Mouse (Mus musculus): ENCODE data around the gene Rbfox1.

Rbfox1 gene

GRCm38 (mm10) chr16:7228246-7228645 lies 1343.1 kb downstream of the Rbfox1 start:
- DNase-seq (ENCODE audit: low spot score in 2 of 2): no peak

- DNase-seq (ENCODE audit: low spot score in 2 of 2): no peak
Measured at GRCm38 (mm10) chr16:7229232-7229631, 1344.1 kb downstream of the Rbfox1 start.

- DNase-seq (ENCODE audit: low spot score in 2 of 2): no peak
Measured at GRCm38 (mm10) chr16:7241627-7242026, 1356.5 kb downstream of the Rbfox1 start.

DNA sequence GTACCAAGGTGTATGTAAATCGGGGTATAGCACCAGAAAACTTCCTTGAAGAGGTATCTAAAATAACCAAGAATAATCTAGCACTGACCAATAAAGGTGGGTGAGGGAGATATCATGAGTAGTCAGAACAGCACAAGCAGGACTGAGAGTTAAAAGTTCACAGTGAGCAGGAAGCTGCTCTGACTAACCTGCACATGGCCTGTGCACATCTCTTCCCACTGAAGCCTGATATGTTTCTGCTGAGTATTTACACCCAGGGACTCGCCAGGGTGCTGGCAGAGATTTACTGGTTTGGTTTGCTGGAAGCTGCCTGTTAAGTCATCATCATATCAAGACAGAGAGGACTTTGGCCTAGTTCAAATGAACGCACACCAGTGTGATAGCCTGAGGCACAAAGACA lies 1357.3 kb downstream of the Rbfox1 start:
- DNase-seq (ENCODE audit: low spot score in 2 of 2): no peak

- DNase-seq (ENCODE audit: low spot score in 2 of 2): no peak
Measured at GRCm38 (mm10) chr16:7244382-7244781, 1359.2 kb downstream of the Rbfox1 start.

DNA sequence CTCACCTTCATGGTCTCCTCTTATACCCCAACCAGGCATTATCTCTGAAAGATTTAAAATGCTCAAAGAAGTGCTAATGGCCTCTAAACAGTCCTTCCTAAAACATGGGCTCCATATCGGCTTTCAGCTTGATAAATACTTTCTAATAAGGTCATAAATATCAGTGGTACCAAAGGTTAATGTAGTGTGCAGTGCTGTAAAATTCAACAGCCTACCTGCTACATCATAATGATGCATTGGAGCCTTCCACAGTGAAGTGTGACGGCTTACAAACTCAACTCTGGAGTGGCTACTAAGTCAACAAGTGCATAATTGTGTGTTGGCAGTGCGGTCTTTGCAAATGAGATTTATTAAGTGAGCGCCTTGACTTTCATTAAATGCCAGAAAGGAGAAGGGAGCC lies 1366.5 kb downstream of the Rbfox1 start:
- DNase-seq (ENCODE audit: low spot score in 2 of 2): no peak

GRCm38 (mm10) chr16:7257366-7257765 lies 1372.2 kb downstream of the Rbfox1 start:
- DNase-seq (ENCODE audit: low spot score in 2 of 2): no peak

DNA sequence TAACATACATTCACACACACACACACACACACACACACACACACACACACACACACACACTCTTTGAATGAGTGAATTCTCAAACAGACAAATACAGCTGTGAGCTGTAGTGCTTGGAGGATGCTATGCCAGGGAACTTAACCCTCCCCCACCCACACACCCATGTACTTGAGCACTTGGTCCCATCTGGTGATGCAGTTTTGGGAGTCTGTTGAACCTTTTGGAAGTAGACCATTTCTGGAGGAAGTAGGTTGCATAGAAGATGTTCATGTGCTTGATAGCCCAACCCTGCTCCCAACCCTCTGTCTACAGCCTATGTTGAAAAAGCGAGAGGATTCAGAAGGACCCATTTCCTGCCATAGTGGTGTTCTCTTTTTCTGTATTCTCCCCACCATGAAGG lies 1378.1 kb downstream of the Rbfox1 start:
- no peak for DNase-seq (ENCODE audit: low spot score in 2 of 2)

- DNase-seq (ENCODE audit: low spot score in 2 of 2): no peak
Measured at GRCm38 (mm10) chr16:7265715-7266114, 1380.6 kb downstream of the Rbfox1 start.

- no peak for DNase-seq (ENCODE audit: low spot score in 2 of 2)
Measured at GRCm38 (mm10) chr16:7275501-7275900, 1390.3 kb downstream of the Rbfox1 start.

GRCm38 (mm10) chr16:7275901-7276300 lies 1390.7 kb downstream of the Rbfox1 start:
- DNase-seq (ENCODE audit: low spot score in 2 of 2): no peak

- DNase-seq (ENCODE audit: low spot score in 2 of 2): peak in 1 of 2 experiments; percentile 34
Measured at GRCm38 (mm10) chr16:7279544-7279943, 1394.4 kb downstream of the Rbfox1 start.

- peak; percentile 40 to 46 for DNase-seq (ENCODE audit: low spot score in 2 of 2)
Measured at GRCm38 (mm10) chr16:7282257-7282656, 1397.1 kb downstream of the Rbfox1 start.

DNA sequence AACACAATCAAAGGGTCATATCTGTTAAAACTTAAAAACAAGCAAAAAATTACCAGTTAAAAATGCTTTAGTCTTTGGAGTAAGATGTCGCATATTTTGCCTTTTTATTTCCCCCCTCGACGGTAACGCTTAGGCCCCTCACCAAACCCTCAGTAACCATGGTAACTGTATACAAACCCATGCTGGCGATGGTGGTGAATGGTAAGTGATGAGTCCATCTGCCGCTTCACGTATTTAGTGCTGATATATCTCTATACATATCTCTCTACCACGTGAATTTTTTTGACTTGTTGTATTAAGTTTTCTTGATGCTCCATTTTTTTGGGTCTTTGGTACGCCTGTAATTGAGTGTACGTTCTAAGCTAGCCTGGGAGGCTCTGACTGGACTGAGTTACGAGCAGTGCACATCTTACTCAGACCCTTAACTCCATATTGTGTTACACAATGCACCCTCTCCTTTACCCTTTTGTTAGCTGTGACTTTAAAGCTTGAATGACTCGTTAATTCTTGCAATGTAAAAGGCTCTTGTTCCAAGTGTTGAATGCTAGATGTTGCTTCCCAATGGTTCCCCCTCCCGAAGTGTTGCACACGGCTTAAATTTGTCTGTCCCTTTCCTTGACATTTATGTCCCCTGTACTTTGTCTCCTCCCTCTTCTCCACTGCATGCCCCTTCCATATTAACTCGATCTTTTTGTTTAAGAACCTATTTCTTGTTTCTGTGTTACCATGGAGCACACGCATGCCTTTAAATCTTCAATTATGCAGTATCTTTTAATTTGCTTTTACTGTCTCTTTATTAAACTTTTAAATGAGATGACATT lies 1408.0 kb downstream of the Rbfox1 start:
- DNase-seq (ENCODE audit: low spot score in 2 of 2): no peak

GRCm38 (mm10) chr16:7302416-7302815 lies 1417.3 kb downstream of the Rbfox1 start:
- no peak for DNase-seq (ENCODE audit: low spot score in 2 of 2)

GRCm38 (mm10) chr16:7329196-7329595 lies 1444.0 kb downstream of the Rbfox1 start:
- DNase-seq (ENCODE audit: low spot score in 2 of 2): no peak

GRCm38 (mm10) chr16:7341186-7341585 lies 1456.0 kb downstream of the Rbfox1 start:
- DNase-seq (ENCODE audit: low spot score in 2 of 2): no peak

DNA sequence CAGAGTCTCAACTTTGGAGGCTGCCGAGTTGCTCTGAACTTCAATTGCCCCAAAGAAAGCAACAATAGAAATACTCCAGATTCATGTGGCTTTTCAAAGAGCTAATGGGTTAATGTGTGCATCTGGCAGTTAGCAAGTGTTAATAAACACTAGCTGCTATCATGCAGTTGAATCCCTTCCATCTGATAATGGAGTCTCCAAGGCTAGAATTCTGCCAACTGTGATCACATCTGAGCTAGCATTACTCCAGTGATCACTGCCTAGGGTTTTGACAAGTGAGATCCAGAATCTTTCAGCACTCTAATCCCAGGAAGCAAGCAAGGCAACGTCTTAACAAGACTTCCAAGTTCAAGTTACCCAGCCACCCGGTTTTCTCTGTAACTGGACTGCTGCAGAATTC lies 1460.1 kb downstream of the Rbfox1 start:
- DNase-seq (ENCODE audit: low spot score in 2 of 2): no peak

DNA sequence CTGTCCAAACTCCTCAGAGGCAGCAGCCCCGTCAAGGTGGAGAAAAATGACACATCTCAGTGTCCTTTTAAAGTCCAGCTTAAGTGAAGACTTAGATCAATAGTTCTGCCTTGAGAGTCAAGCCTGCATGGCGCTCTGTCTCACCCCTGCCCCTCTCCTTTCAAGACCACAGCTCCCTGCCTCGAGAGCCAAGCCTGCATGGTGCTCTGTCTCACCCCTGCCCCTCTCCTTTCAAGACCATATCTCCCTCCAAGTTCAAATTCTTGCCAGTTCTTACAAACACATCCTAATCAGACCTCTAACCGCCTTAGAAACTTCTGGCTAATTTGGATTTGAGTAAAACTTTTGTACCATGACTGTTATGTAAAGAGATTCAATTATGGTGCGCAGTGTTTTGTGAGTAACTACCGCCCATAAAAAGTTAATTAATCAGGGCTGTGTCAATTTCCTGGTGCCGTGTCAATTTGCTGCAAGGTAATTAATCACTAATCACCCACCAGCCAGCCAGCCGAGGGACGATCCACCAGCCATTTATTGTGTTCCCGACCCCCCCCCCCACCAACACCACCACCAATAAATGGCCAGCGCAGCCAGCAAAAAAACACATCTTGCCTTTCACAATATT lies 1461.0 kb downstream of the Rbfox1 start:
- no peak for DNase-seq (ENCODE audit: low spot score in 2 of 2)

DNA sequence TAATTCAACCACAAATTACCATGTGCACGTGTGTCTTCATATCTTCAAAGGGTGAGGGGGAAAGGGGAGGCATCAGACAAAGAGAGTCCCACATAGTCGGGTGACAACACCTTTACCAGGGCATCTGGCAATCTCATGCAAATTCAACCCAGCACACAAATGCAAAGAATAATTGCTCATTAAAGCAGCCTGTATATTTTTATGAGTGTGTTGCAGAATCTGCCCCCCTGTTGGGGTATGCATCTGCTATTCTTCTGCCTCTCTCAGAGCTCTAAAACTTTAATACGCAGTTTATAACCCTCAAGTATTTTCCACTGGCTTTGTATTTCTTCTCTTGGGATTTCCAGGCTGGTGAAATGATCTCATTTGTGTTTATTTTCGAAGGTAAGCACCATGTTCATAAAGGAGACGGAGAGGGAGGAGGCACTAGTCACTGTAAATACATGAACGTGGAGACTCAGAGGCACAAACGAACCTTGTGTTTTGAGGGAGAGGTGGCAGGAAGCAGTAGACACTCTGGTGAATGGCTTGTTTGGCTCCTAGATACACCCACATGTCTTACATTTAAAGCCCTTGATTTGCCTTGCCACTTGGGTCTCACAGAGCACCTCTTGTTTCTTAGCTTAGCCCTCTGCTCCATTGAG lies 1462.5 kb downstream of the Rbfox1 start:
- no peak for DNase-seq (ENCODE audit: low spot score in 2 of 2)

DNA sequence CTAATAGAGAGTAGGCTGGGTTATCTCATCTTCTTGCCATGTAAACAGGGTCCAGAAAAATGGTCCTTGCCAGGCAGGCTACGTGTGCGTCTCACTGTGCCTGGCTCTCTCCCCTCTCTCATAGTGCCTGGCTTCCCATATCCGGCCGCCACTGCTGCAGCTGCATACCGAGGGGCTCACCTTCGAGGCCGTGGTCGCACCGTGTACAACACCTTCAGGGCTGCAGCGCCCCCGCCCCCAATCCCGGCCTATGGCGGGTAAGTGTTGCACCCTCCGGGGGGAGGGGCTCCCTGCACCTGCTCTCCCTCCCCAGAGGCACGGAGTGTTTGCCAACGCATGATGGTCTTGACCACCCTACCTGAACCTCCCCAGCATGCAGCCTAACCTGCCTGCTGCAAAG lies 1467.7 kb downstream of the Rbfox1 start:
- no peak for DNase-seq (ENCODE audit: low spot score in 2 of 2)

- no peak for DNase-seq (ENCODE audit: low spot score in 2 of 2)
Measured at GRCm38 (mm10) chr16:7354116-7354515, 1469.0 kb downstream of the Rbfox1 start.

DNA sequence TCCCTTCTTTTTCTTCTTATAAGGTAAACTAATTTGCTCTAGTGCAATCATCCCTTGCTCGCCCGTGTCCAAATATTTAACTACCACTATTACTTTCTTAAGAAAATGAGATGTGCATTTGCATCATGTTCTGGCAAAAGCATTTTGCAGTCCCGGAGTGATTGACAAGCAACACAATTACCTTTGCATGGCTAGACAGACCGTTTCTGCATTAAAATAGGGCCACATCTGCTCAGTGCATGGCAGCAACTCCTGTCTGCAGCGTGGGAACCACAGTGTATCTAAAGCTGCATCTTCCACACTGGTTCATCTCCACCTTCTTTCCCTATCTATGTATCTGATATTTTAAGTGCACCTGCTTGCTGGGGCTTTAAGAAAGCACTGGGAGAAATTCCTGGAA lies 1473.9 kb downstream of the Rbfox1 start:
- no peak for DNase-seq (ENCODE audit: low spot score in 2 of 2)
